Comparison of ENCODE assay signal across 35 mouse cellular contexts in the genomic region with DNA sequence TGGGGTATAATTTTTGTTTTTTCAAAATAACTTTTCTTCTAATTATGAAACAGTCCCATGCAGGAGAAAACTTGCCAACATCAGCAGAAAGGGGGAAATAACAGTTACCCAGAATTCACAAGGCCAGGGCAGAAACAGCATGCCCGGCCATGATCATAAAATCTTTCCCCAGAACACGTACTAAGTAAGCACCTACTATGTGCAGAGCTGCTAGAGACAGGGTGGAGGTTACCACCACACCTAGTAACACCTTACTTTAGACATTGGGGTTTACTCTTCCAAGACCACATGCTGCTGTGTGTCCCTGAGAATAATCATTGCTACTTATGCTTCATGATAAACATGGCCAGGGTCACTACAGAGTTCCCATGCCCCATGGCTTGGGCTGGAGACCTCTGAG. TPM values are rescaled to one million over a fixed set of nuclear protein-coding genes. Genes with fewer than 3 reads are reported as not detected.
DNase-seq lines count a peak whose midpoint lies in the region; ATAC-seq and TF ChIP-seq lines count a peak whose summit lies in the region.
"Had no signal": no experiment of that assay in that cellular context is flagged by ENCODE, and none has a peak within 500 bp of the region (broad histone marks: within the 10 kb centered on the region; RNA-seq: fewer than 3 reads in every experiment).

No protein-coding gene starts in this region.

- no peak for TF ChIP-seq CTCF in lung, postnatal 0 days (IDR thresholded peaks at IDR 0.05)

- no peak overlapping the region for H3K4me3 ChIP-seq in forebrain, embryonic 15.5 days
- H3K4me3 ChIP-seq in forebrain, embryonic 16.5 days (replicated peaks; ENCODE audit: low read length) = no peak overlapping the region
- no peak overlapping the region for H3K4me3 ChIP-seq in lung, postnatal 0 days (ENCODE audit: low read depth, low read length)
- H3K4me3 ChIP-seq in limb, embryonic 11.5 days (ENCODE audit: low read depth, low read length) = no peak overlapping the region
- H3K4me3 ChIP-seq: limb, embryonic 13.5 days; liver, embryonic 12.5 days; midbrain, embryonic 10.5 days; midbrain, embryonic 15.5 days; neural tube, embryonic 15.5 days had no signal

- H3K4me2 ChIP-seq in forebrain, embryonic 15.5 days (replicated peaks) = no peak overlapping the region
- H3K4me2 ChIP-seq in forebrain, embryonic 16.5 days (ENCODE audit: low read length) = no peak overlapping the region
- no peak overlapping the region for H3K4me2 ChIP-seq in lung, postnatal 0 days (replicated peaks; ENCODE audit: low read depth, low read length)
- H3K4me2 ChIP-seq in limb, embryonic 11.5 days (ENCODE audit: low read depth, severe bottlenecking) = no peak overlapping the region
- H3K4me2 ChIP-seq: heart, embryonic 11.5 days; hindbrain, embryonic 14.5 days; liver, embryonic 12.5 days; neural tube, embryonic 15.5 days had no signal

- no peak overlapping the region for H3K9ac ChIP-seq in forebrain, embryonic 15.5 days (replicated peaks)
- no peak overlapping the region for H3K9ac ChIP-seq in forebrain, embryonic 16.5 days (replicated peaks; ENCODE audit: low read depth, low read length)
- no peak overlapping the region for H3K9ac ChIP-seq in lung, postnatal 0 days (replicated peaks; ENCODE audit: low read depth)
- no peak overlapping the region for H3K9ac ChIP-seq in limb, embryonic 11.5 days (ENCODE audit: low read length)
- H3K9ac ChIP-seq: hindbrain, embryonic 14.5 days; liver, embryonic 12.5 days; liver, postnatal 0 days; midbrain, embryonic 15.5 days; neural tube, embryonic 15.5 days had no signal

- H3K36me3 ChIP-seq in forebrain, embryonic 15.5 days = no peaks in the 10 kb centered on the region
- no peaks in the 10 kb centered on the region; the same call in 1 of the 2 replicates for H3K36me3 ChIP-seq in forebrain, embryonic 16.5 days (ENCODE audit: control insufficient read depth, insufficient read depth)
- H3K36me3 ChIP-seq in lung, postnatal 0 days (ENCODE audit: insufficient read depth, low read length) = no peaks in the 10 kb centered on the region
- no peaks in the 10 kb centered on the region for H3K36me3 ChIP-seq in limb, embryonic 11.5 days (ENCODE audit: control insufficient read depth, insufficient read depth, low read length)
- H3K36me3 ChIP-seq: liver, embryonic 12.5 days; neural tube, embryonic 15.5 days had no signal

- peak overlapping the region; percentile 96; the same call in 1 of the 2 replicates for H3K27ac ChIP-seq in forebrain, embryonic 15.5 days (replicated peaks)
- H3K27ac ChIP-seq in forebrain, embryonic 16.5 days (ENCODE audit: low read length) = no peak overlapping the region
- 0 out of 2 replicates have a peak overlapping the region, but pooled peaks have one; percentile 44 for H3K27ac ChIP-seq in lung, postnatal 0 days (ENCODE audit: low read length)
- H3K27ac ChIP-seq in limb, embryonic 11.5 days (replicated peaks; ENCODE audit: low read depth, low read length) = 0 out of 2 replicates have a peak overlapping the region, but pooled peaks have one; percentile 8
- H3K27ac ChIP-seq: hindbrain, embryonic 14.5 days; liver, embryonic 12.5 days had no signal

- WGBS in forebrain, embryonic 15.5 days = 88% methylated on average over 2 of the region's 2 CpGs
- 96% methylated on average over 2 of the region's 2 CpGs for WGBS in forebrain, embryonic 16.5 days
- 80% methylated on average over 2 of the region's 2 CpGs for WGBS in lung, postnatal 0 days
- 92% methylated on average over 2 of the region's 2 CpGs for WGBS in limb, embryonic 11.5 days

- ATAC-seq in forebrain, embryonic 15.5 days (replicated peaks) = no peak
- no peak for ATAC-seq in forebrain, embryonic 16.5 days
- ATAC-seq in lung, postnatal 0 days = no peak
- no peak for ATAC-seq in limb, embryonic 11.5 days (ENCODE audit: insufficient number of reproducible peaks, low FRiP score, low TSS enrichment, low read depth)
- ATAC-seq: intestine, postnatal 0 days; liver, embryonic 12.5 days; liver, postnatal 0 days; midbrain, embryonic 15.5 days had no signal

- TF ChIP-seq EP300 in lung, postnatal 0 days (IDR thresholded peaks at IDR 0.05) = no peak

- peaks cover 98% of the 10 kb centered on the region for H3K4me1 ChIP-seq in forebrain, embryonic 15.5 days
- H3K4me1 ChIP-seq in forebrain, embryonic 16.5 days (replicated peaks; ENCODE audit: control insufficient read depth, insufficient read depth, low read length) = peaks cover 92% of the 10 kb centered on the region
- peaks cover 21% of the 10 kb centered on the region; the same call in 1 of the 2 replicates for H3K4me1 ChIP-seq in lung, postnatal 0 days (ENCODE audit: insufficient read depth, low read depth, low read length)
- H3K4me1 ChIP-seq in limb, embryonic 11.5 days (ENCODE audit: control insufficient read depth, insufficient read depth, low read length) = peaks cover 27% of the 10 kb centered on the region

- H3K9me3 ChIP-seq in forebrain, embryonic 15.5 days = no peaks in the 10 kb centered on the region
- no peaks in the 10 kb centered on the region for H3K9me3 ChIP-seq in forebrain, embryonic 16.5 days (ENCODE audit: control insufficient read depth, low read length)
- H3K9me3 ChIP-seq in lung, postnatal 0 days (ENCODE audit: low read length) = no peaks in the 10 kb centered on the region
- no peaks in the 10 kb centered on the region for H3K9me3 ChIP-seq in limb, embryonic 11.5 days (ENCODE audit: control insufficient read depth, low read length)
- H3K9me3 ChIP-seq: limb, embryonic 13.5 days; liver, embryonic 12.5 days; midbrain, embryonic 15.5 days; neural tube, embryonic 15.5 days had no signal

- DNase-seq in lung, postnatal 0 days (ENCODE audit: low spot score) = no peak
- no peak for DNase-seq in lung, postnatal 25 days (ENCODE audit: low spot score)
- DNase-seq in limb, embryonic 11.5 days (ENCODE audit: low spot score) = no peak
- no peak for DNase-seq in thymus, postnatal 14 days
- DNase-seq in gastrocnemius, postnatal 25 days = no peak
- DNase-seq: adrenal gland, adult 8-10 months; gastrocnemius, postnatal 14 days; heart, adult 18-20 months; heart, postnatal 36 days; kidney, adult 9 months; kidney, postnatal 14 days; liver, postnatal 0 days; lung, postnatal 10 days; retina, postnatal 1 day; right cerebral cortex, postnatal 25 days; thymus, postnatal 36 days had no signal

- no peaks in the 10 kb centered on the region for H3K27me3 ChIP-seq in forebrain, embryonic 15.5 days
- H3K27me3 ChIP-seq in forebrain, embryonic 16.5 days (replicated peaks; ENCODE audit: control insufficient read depth, insufficient read depth, low read length) = no peaks in the 10 kb centered on the region
- no peaks in the 10 kb centered on the region for H3K27me3 ChIP-seq in lung, postnatal 0 days (replicated peaks; ENCODE audit: insufficient read depth, low read length)
- no peaks in the 10 kb centered on the region for H3K27me3 ChIP-seq in limb, embryonic 11.5 days (ENCODE audit: control insufficient read depth, insufficient read depth, low read length)
- H3K27me3 ChIP-seq: limb, embryonic 13.5 days; midbrain, embryonic 15.5 days; neural tube, embryonic 15.5 days had no signal

RNA-seq across cellular contexts. Expression of a gene that starts 11.9 kb away (rescaled TPM):
- 375 and 409 TPM in 2 replicates for polyA plus RNA-seq in forebrain, embryonic 15.5 days (2015; fragmentation: Nextera tagmentation; extraction: Ambion mirVana)
- polyA plus RNA-seq in forebrain, embryonic 16.5 days (2015; fragmentation: Nextera tagmentation; extraction: Ambion mirVana) = 359 and 391 TPM in 2 replicates
- polyA plus RNA-seq in lung, postnatal 0 days (2015; fragmentation: Nextera tagmentation; extraction: Ambion mirVana) = 25.6 and 29.6 TPM in 2 replicates
- 82.5 and 86.2 TPM in 2 replicates for polyA plus RNA-seq in limb, embryonic 11.5 days (2014; fragmentation: Nextera tagmentation; extraction: Ambion mirVana)
- total RNA-seq in gastrocnemius, postnatal 25 days (2021) = 10 to 100 TPM; 37.7 to 39.6 TPM

RNA-seq across cellular contexts. Expression of a gene that starts 47.9 kb away (rescaled TPM):
- polyA plus RNA-seq in forebrain, embryonic 15.5 days (2015; fragmentation: Nextera tagmentation; extraction: Ambion mirVana) = 0.14 and 0.36 TPM in 2 replicates
- 0.21 TPM in 1 of 2 replicates, not detected in the other for polyA plus RNA-seq in forebrain, embryonic 16.5 days (2015; fragmentation: Nextera tagmentation; extraction: Ambion mirVana)
- not detected in 2 replicates for polyA plus RNA-seq in lung, postnatal 0 days (2015; fragmentation: Nextera tagmentation; extraction: Ambion mirVana)
- not detected in 2 replicates for polyA plus RNA-seq in limb, embryonic 11.5 days (2014; fragmentation: Nextera tagmentation; extraction: Ambion mirVana)
- total RNA-seq in gastrocnemius, postnatal 25 days (2021) = not detected
- total RNA-seq: adrenal gland, adult 8-10 months; adrenal gland, postnatal 4 days; gastrocnemius, postnatal 14 days; heart, adult 18-20 months; heart, postnatal 36 days; layer of hippocampus, adult 8-10 months; layer of hippocampus, postnatal 25 days; megakaryocyte progenitor cell, adult 5-6 weeks had no signal
- polyA plus RNA-seq: cerebellum, adult 2 months; cortical plate, adult 2 months; forebrain, embryonic 10.5 days; heart, embryonic 11.5 days; heart, embryonic 16.5 days; hindbrain, embryonic 14.5 days; intestine, postnatal 0 days; limb, embryonic 13.5 days; liver, embryonic 12.5 days; liver, postnatal 0 days; midbrain, embryonic 10.5 days; midbrain, embryonic 15.5 days; neural tube, embryonic 15.5 days; stomach, embryonic 16.5 days had no signal
